Mouse (Mus musculus) stomach, postnatal 0 days (tissue): ENCODE results near the gene Cptp.

Experiments used
- CTCF ChIP-seq: IDR thresholded peaks from 2 replicates; pipeline ENCODE4 v1.5.1; 2016; ENCODE audit warnings: antibody characterized with exemption, low read depth, mild to moderate bottlenecking, moderate library complexity
- EP300 ChIP-seq: optimal IDR thresholded peaks from 2 replicates; pipeline ENCODE3; 2016; ENCODE audit warnings: antibody characterized with exemption

- TF ChIP-seq CTCF (no peak), EP300 (no peak)
Measured at GRCm38 (mm10) chr4:155892438-155893211, 23.4 kb upstream of the Cptp start.
